Mouse (Mus musculus): ENCODE measurements around the gene Lrp5. TPM values are rescaled to one million over a fixed set of nuclear protein-coding genes. Genes with fewer than 3 reads are reported as not detected.
A peak's percentile ranks its signal among the peaks of the same experiment; 100 is the strongest.

Gene Lrp5
- polyA plus RNA-seq, 1 experiment from 2014 or later, result 5.6 TPM

- H3K36me3 ChIP-seq (replicated peaks), result no peaks in the 10 kb centered on the region
- no peaks in the 10 kb centered on the region for H3K27me3 ChIP-seq (replicated peaks; ENCODE audit: low read depth, poor library complexity, severe bottlenecking)
- H3K9me3 ChIP-seq, result no peaks in the 10 kb centered on the region
- WGBS, result 62% methylated on average over 6 of the region's 6 CpGs
- peaks cover 9% of the 10 kb centered on the region for H3K4me1 ChIP-seq
- DNase-seq (ENCODE audit: low spot score), result no peak
- H3K4me3 ChIP-seq, result no peak overlapping the region
- H3K27ac ChIP-seq (replicated peaks), result no peak overlapping the region
These were observed 6.2 kb upstream of the Lrp5 start for GRCm38 (mm10) chr19:3692414-3693145.

GRCm38 (mm10) chr19:3691337-3691736 is 5.0 kb upstream of the Lrp5 start:
- no peaks in the 10 kb centered on the region for H3K9me3 ChIP-seq
- H3K27ac ChIP-seq (replicated peaks), result no peak overlapping the region
- no peaks in the 10 kb centered on the region for H3K36me3 ChIP-seq (replicated peaks)
- H3K4me3 ChIP-seq, result no peak overlapping the region
- H3K4me1 ChIP-seq, result peaks cover 21% of the 10 kb centered on the region
- no peak for DNase-seq (ENCODE audit: low spot score)
- 93% methylated on average over 5 of the region's 5 CpGs for WGBS
- no peaks in the 10 kb centered on the region for H3K27me3 ChIP-seq (replicated peaks; ENCODE audit: low read depth, poor library complexity, severe bottlenecking)

GRCm38 (mm10) chr19:3687676-3688171 is 1.4 kb upstream of the Lrp5 start:
- WGBS, result 11% methylated on average over 5 of the region's 5 CpGs
- peak; percentile 69 for DNase-seq (ENCODE audit: low spot score)
- Histone ChIP-seq H3K27me3 (replicated peaks; ENCODE audit: low read depth, poor library complexity, severe bottlenecking) (no peaks in the 10 kb centered on the region), H3K4me3 (no peak overlapping the region; the same call in 1 of the 2 replicates), H3K4me1 (peaks cover 50% of the 10 kb centered on the region), H3K27ac (replicated peaks) (peak overlapping the region; percentile 45; the same call in 1 of the 2 replicates), H3K36me3 (replicated peaks) (no peaks in the 10 kb centered on the region; the same call in 1 of the 2 replicates), H3K9me3 (no peaks in the 10 kb centered on the region)

GRCm38 (mm10) chr19:3685611-3686214 is 651 bp downstream of the Lrp5 start:
- Histone ChIP-seq H3K4me3 (peak overlapping the region; percentile 95), H3K4me1 (peaks cover 65% of the 10 kb centered on the region), H3K27me3 (replicated peaks; ENCODE audit: low read depth, poor library complexity, severe bottlenecking) (no peaks in the 10 kb centered on the region), H3K9me3 (no peaks in the 10 kb centered on the region), H3K27ac (replicated peaks) (peak overlapping the region; percentile 96), H3K36me3 (replicated peaks) (no peaks in the 10 kb centered on the region; the same call in 1 of the 2 replicates)
- DNase-seq (ENCODE audit: low spot score), result peak; percentile 62
- WGBS, result under 1% methylated on average over 45 of the region's 45 CpGs

- no peaks in the 10 kb centered on the region for H3K9me3 ChIP-seq
- H3K27ac ChIP-seq (replicated peaks), result peak overlapping the region; percentile 96
- H3K4me3 ChIP-seq, result peak overlapping the region; percentile 95
- peaks cover 66% of the 10 kb centered on the region for H3K4me1 ChIP-seq
- DNase-seq (ENCODE audit: low spot score), result peak; percentile 59
- no peaks in the 10 kb centered on the region for H3K27me3 ChIP-seq (replicated peaks; ENCODE audit: low read depth, poor library complexity, severe bottlenecking)
- H3K36me3 ChIP-seq (replicated peaks), result no peaks in the 10 kb centered on the region; the same call in 1 of the 2 replicates
- WGBS, result 6% methylated on average over 11 of the region's 11 CpGs
These were observed 1.3 kb downstream of the Lrp5 start for GRCm38 (mm10) chr19:3684957-3685580.

- DNase-seq (ENCODE audit: low spot score), result peak; percentile 65
- peak overlapping the region; percentile 95 for H3K4me3 ChIP-seq
- no peaks in the 10 kb centered on the region for H3K9me3 ChIP-seq
- WGBS, result 6% methylated on average over 1 of the region's 1 CpGs
- H3K36me3 ChIP-seq (replicated peaks), result no peaks in the 10 kb centered on the region; the same call in 1 of the 2 replicates
- no peaks in the 10 kb centered on the region for H3K27me3 ChIP-seq (replicated peaks; ENCODE audit: low read depth, poor library complexity, severe bottlenecking)
- peak overlapping the region; percentile 96 for H3K27ac ChIP-seq (replicated peaks)
- peaks cover 69% of the 10 kb centered on the region for H3K4me1 ChIP-seq
These were observed 1.9 kb downstream of the Lrp5 start for GRCm38 (mm10) chr19:3684414-3684813.

- Histone ChIP-seq H3K27me3 (replicated peaks; ENCODE audit: low read depth, poor library complexity, severe bottlenecking) (no peaks in the 10 kb centered on the region), H3K4me1 (peaks cover 49% of the 10 kb centered on the region), H3K4me3 (no peak overlapping the region), H3K36me3 (replicated peaks) (peaks cover 10% of the 10 kb centered on the region), H3K27ac (replicated peaks) (peak overlapping the region; percentile 11), H3K9me3 (no peaks in the 10 kb centered on the region)
- no peak for DNase-seq (ENCODE audit: low spot score)
- 66% methylated on average over 13 of the region's 13 CpGs for WGBS
These were observed 4.9 kb downstream of the Lrp5 start for GRCm38 (mm10) chr19:3681310-3681934.

- Histone ChIP-seq H3K4me3 (no peak overlapping the region), H3K36me3 (replicated peaks) (peaks cover 16% of the 10 kb centered on the region), H3K4me1 (peaks cover 48% of the 10 kb centered on the region), H3K27ac (replicated peaks) (peak overlapping the region; percentile 11; the same call in 1 of the 2 replicates), H3K27me3 (replicated peaks; ENCODE audit: low read depth, poor library complexity, severe bottlenecking) (no peaks in the 10 kb centered on the region), H3K9me3 (no peaks in the 10 kb centered on the region)
- DNase-seq (ENCODE audit: low spot score), result no peak
- 92% methylated on average over 7 of the region's 7 CpGs for WGBS
These were observed 5.6 kb downstream of the Lrp5 start for GRCm38 (mm10) chr19:3680732-3681131.

GRCm38 (mm10) chr19:3674122-3674855 is 12.1 kb downstream of the Lrp5 start:
- Histone ChIP-seq H3K9me3 (peaks cover 10% of the 10 kb centered on the region; the same call in 1 of the 2 replicates), H3K36me3 (replicated peaks) (peaks cover 58% of the 10 kb centered on the region), H3K4me1 (peaks cover 14% of the 10 kb centered on the region), H3K27me3 (replicated peaks; ENCODE audit: low read depth, poor library complexity, severe bottlenecking) (no peaks in the 10 kb centered on the region), H3K27ac (replicated peaks) (no peak overlapping the region), H3K4me3 (no peak overlapping the region)
- no peak for DNase-seq (ENCODE audit: low spot score)
- WGBS, result 87% methylated on average over 8 of the region's 8 CpGs

GRCm38 (mm10) chr19:3673149-3673548 is 13.2 kb downstream of the Lrp5 start:
- Histone ChIP-seq H3K27me3 (replicated peaks; ENCODE audit: low read depth, poor library complexity, severe bottlenecking) (no peaks in the 10 kb centered on the region), H3K36me3 (replicated peaks) (peaks cover 62% of the 10 kb centered on the region), H3K27ac (replicated peaks) (no peak overlapping the region), H3K9me3 (peaks cover 10% of the 10 kb centered on the region; the same call in 1 of the 2 replicates), H3K4me1 (peaks cover 25% of the 10 kb centered on the region), H3K4me3 (no peak overlapping the region)
- WGBS, result 92% methylated on average over 2 of the region's 2 CpGs
- DNase-seq (ENCODE audit: low spot score), result no peak

- WGBS, result 31% methylated on average over 13 of the region's 13 CpGs
- peak; percentile 52 for DNase-seq (ENCODE audit: low spot score)
- H3K27me3 ChIP-seq (replicated peaks; ENCODE audit: low read depth, poor library complexity, severe bottlenecking), result no peaks in the 10 kb centered on the region
- peaks cover 10% of the 10 kb centered on the region; the same call in 1 of the 2 replicates for H3K9me3 ChIP-seq
- no peak overlapping the region for H3K4me3 ChIP-seq
- H3K4me1 ChIP-seq, result peaks cover 62% of the 10 kb centered on the region
- H3K27ac ChIP-seq (replicated peaks), result peak overlapping the region; percentile 62
- H3K36me3 ChIP-seq (replicated peaks), result peaks cover 36% of the 10 kb centered on the region
These were observed 17.3 kb downstream of the Lrp5 start for GRCm38 (mm10) chr19:3669100-3669499.

Data from embryonic facial prominence, embryonic 10.5 days (tissue).